Mouse (Mus musculus) lung, postnatal 36 days (tissue): Measurements from ENCODE around the gene Cypt15.
"Not testable (repeated sequence)": the region's sequence is repeated elsewhere in the genome, so short reads cannot be mapped to it uniquely, and the experiment has no call there.

ENCODE experiments used
- DNase-seq: peaks from one replicate; pipeline ENCODE4 v3.0.0; 2022; ENCODE audit warnings: mixed read lengths

The Cypt15 gene

GRCm38 (mm10) chrX:39345967-39346366, at the start of gene Cypt15:
TSS of gene Cypt15 (plus strand) at chrX:39346267.
- not testable (repeated sequence) for DNase-seq

- DNase-seq: no peak
Measured at GRCm38 (mm10) chrX:39370932-39371331, 24.9 kb downstream of the Cypt15 start.

GRCm38 (mm10) chrX:39378830-39379229, 32.8 kb downstream of the Cypt15 start:
- no peak for DNase-seq

- no peak for DNase-seq
Measured at GRCm38 (mm10) chrX:39383806-39384205, 37.7 kb downstream of the Cypt15 start.
